Mouse (Mus musculus): ENCODE results near the gene Hcar2.

The Hcar2 gene

GRCm38 (mm10) chr5:123865365-123865764 is at the start of gene Hcar2:
Hcar2 (minus strand) TSS chr5:123865499.
- no peak for DNase-seq (ENCODE audit: low read depth, low spot score)

GRCm38 (mm10) chr5:123914852-123915251 is 49.6 kb upstream of the Hcar2 start:
- DNase-seq (ENCODE audit: low read depth, low spot score), result no peak

DNA sequence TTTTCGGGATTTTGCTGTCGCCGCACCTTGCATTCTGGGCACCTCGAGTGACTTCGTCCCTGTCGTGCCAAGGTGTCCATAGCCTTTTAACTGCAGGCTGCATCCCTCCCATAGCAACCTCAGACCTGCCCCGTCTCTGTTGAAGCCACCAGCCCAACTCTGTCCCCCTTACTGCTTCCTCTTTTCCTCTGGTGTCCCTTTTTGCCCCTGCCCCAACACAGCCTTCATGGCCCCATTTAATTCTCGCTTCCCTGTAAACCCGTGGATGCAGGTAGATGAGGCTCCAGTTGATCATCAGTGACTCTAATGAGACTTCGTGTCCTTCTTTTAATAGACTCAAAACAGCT is 42.3 kb upstream of the Hcar2 start:
- DNase-seq (ENCODE audit: low read depth, low spot score), result no peak

DNA sequence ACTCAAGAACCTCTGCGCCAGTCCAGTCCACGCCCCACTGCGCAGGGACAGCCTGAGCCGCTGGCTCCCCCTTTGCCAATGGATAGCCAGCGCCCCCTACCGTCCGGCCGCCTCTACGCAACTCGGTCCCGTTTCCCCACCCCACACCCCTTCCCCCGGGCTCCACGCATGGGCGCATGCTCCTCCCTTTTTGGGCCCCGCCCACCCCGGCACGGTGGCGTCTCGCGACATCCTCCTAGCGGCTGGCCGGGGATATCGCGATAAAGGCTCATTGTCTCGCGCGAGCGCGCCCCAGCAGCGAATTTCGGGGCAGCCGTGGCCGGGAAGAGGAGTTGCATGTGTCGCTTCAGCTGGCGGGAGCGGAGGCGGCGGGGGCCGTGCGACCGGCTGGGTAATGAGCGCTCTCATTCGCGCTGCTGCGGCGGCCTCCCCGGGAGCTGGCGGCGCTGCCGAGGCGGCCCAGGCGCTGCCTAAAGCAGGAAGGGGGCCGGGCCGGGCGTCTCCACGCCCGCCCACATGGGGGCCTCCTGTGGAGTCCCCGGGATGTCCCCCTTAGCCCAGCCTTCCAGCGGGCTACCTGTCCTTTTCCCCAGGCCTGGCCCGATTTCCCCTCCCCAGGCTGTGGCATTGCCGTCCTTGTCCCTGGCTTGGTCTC is 41.8 kb upstream of the Hcar2 start, which contains the start of gene Denr:
Gene Denr, plus strand, starts transcription at position 200 of the 655 bp plus-strand sequence.
- DNase-seq (ENCODE audit: low read depth, low spot score), result peak; percentile 92

GRCm38 (mm10) chr5:123906146-123906975 is 41.1 kb upstream of the Hcar2 start:
- no peak for DNase-seq (ENCODE audit: low read depth, low spot score)

DNA sequence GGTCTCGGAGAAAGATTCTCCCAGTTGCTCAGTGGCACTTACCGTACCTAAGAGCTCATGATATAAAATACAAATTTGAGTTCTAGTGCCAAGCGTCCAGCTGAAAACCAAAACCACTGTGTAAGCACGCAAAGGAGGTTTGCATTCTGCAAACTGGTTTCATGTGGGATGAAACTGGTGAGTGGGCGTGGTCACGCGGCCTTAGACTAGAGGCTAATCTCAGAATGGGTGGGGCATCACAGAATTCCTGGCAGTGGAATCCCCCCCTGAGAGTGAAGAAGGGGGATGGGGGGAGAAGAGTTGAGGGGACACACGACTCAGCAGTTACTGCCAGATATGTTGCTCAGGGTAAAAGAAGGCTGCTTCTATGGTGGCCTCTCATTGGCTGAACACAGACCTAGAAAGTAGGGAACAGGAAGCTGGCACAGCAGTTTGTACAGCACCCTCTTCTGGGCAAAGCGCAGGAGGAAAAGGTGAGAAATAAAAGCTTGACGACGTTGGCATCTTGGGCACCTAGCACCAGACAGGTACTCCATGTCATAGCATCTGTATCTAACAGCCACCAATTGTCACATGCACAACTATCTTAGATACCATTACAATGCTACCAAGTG is 38.9 kb upstream of the Hcar2 start:
- DNase-seq (ENCODE audit: low read depth, low spot score), result no peak

- DNase-seq (ENCODE audit: low read depth, low spot score), result no peak
These were observed 32.1 kb upstream of the Hcar2 start for GRCm38 (mm10) chr5:123897352-123897751.

DNA sequence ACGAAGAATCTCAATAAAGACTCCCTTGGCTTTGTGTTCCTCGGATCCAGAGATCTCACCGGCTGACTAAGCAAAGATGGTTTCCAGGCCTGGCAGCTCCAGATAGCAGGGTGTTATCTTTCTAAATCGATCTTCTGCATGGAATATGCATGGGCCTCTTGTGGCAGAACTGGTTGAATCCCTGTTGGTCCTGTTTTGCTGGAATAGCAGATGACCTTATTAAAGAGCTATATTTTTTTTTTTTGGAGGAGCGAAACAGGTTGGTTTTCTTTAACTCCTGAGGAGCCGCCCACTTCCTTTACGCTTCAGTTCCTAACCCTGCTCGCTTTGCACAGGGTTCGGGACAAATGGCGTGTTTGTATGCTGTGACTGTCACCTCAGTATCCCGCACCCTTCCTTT is 31.1 kb upstream of the Hcar2 start:
- no peak for DNase-seq (ENCODE audit: low read depth, low spot score)

DNA sequence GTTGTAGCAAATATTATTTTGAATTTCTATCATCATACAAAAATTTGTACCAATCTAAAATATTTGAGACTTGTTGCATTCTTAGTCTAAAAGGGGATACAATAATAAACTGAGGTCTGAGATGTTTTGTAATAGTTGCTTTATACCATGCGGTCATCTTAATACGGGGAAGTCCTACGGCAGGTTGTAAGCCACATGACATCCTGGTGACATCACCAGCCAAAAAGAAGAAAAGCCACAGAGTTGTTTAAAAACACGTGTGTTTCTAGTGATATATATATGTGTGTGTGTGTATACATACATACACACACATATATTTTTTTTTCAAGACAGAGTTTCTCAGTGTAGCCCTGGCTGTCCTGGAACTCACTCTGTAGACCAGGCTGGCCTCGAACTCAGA is 28.2 kb upstream of the Hcar2 start:
- DNase-seq (ENCODE audit: low read depth, low spot score), result no peak

DNA sequence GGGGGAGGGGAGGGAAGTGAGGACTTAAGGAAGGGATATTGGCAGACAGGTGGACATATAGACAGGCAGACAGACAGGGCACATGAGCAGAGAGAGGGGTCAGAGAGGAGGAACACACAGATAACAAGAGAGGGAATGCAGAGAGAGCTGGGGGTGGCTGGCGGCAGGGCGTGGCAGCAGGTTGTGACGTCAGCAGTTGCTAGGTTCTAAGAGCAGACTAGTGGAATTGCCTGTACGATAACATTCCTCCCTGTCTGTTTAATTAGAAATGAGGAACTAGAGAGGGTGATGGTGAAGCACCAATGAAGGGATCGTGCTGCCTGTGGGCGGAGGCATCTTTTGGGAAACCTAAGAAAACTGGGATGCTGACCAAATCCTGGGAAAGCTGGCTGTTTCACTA is 26.4 kb upstream of the Hcar2 start:
- no peak for DNase-seq (ENCODE audit: low read depth, low spot score)

DNA sequence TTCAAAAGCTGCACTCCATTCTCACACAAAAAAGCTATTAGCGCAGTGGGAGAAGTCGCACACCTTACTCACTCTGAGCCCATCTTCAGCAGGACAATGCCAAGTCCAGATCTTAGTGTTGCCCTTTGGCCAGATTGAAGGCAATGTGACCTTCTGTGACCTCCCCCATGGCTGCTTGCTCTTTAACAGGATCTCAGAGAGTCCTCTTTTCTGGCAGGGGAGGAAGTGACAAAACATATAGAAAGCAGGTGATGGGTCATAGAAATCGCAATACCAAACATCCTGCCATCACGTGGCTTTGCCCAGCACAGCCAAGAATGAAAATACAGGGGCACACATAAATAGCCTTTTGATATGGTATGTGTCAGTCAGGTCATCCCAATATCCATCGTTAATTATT is 25.7 kb upstream of the Hcar2 start:
- no peak for DNase-seq (ENCODE audit: low read depth, low spot score)

DNA sequence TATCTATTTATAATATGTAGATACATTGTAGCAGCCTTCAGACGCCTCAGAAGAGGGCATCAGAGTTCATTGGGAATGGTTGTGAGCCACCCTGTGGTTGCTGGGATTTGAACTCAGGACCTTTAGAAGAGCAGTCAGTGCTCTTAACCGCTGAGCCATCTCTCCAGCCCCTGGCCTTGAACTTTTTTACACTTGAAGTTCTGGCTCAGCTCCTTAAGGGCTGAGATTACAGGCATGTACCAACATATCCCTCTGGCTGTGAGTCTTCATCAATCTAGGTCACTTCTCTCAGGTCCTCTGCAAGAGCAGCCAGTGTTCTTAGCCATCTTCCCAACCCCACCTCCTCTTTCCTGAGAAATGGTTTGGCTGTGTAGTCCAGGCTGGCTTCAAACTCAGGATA is 25.0 kb upstream of the Hcar2 start:
- DNase-seq (ENCODE audit: low read depth, low spot score), result no peak

- DNase-seq (ENCODE audit: low read depth, low spot score), result no peak
These were observed 21.1 kb upstream of the Hcar2 start for GRCm38 (mm10) chr5:123886365-123886764.

DNA sequence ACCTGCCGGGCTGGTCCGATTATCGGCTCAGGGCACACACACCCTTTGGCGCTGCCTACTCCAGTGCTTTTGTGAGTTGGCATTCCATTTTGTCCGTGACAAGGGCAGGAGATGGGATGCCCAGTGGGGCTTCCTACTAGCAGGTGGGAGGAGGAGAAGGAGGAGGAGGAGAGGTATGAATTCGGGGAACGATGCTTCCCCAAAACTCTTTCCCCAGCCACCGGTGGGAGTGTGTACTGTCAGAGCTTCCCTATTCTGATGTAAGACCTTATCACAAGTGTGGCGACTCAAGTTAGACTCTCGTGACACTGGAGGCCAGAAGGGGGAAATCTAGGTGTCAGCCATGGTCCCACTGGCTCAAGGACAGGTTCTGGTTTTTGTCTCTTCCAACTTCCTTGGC is 19.0 kb upstream of the Hcar2 start:
- DNase-seq (ENCODE audit: low read depth, low spot score), result no peak

DNA sequence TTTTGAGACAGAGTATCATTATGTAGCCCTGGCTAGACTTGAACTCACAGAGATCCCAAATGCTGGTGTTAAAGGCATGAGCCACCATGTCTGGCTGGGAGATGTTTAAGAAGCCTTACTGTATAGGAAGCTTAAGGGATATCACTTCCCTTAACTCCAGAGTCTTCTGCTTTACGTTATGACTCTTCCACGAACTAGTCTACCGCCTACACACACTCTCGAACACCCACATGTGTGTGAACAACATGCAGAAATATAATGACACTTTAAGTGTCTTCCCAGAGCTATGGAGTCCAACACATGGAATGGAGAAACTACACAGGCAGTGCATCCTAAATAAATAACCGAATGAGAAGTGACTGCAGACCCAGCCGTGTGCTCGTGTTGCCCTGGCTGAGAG is 18.6 kb upstream of the Hcar2 start:
- DNase-seq (ENCODE audit: low read depth, low spot score), result no peak

DNA sequence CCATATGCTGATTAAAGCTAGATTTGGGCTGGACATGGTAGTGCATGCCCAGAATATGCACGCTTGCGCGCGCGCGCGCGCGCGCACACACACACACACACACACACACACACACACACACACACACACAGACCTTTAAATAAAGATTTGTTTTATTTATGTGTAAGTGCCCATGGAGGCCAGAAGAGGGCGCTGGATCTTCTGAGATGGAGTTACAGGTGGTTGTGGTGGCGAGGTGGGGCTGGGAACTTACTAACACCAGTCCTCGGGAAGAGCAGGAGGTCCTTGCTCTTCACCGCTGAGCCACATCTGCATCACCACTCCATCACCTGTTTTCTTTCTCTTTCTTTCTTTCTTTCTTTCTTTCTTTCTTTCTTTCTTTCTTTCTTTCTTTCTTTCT is 15.5 kb upstream of the Hcar2 start:
- DNase-seq (ENCODE audit: low read depth, low spot score), result no peak

DNA sequence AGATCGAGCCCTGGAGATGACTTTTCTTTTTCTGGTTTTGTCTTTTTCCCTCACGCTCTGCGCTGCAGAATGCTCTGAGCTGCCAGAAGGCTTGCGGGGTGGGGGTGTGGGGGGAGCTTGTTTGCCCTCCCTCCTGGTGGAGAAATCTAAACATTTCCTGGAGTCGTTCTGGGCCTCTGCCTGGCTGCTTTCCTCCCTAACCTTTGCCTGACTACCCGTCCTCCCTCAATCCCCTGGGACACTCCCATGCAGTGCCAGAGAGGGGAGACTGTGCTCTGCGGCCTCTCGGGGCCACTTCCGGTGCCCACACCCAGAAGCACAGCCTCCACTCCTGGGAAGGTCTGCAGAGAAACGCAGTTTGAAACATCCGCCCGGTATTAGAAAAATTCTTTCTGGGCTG is 14.6 kb upstream of the Hcar2 start, which contains the start of gene Hcar1:
Gene Hcar1, minus strand, starts transcription at position 93 of the 400 bp plus-strand sequence.
- no peak for DNase-seq (ENCODE audit: low read depth, low spot score)

DNA sequence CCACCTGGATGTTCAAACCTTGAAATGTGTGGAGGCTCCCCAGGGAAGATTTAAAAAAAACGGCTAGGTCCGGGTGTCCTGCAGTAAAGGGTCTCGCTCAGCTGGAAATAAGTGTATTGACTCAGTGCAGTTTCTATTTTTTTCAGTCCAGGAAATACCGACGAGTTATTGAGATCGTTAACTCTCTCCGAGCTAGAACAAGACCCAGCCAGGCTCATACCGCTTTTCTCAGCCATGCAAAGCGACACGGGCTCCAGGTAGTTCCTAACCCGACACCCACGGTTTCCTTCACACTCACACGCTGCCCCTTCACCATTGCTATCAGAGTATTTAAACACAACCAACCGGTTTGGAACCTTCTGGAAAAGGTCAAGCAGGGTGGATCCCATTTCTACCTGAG is 12.8 kb upstream of the Hcar2 start:
- no peak for DNase-seq (ENCODE audit: low read depth, low spot score)

- no peak for DNase-seq (ENCODE audit: low read depth, low spot score)
These were observed 8.9 kb upstream of the Hcar2 start for GRCm38 (mm10) chr5:123874177-123874576.

- no peak for DNase-seq (ENCODE audit: low read depth, low spot score)
These were observed 4.3 kb upstream of the Hcar2 start for GRCm38 (mm10) chr5:123869615-123870014.

- DNase-seq (ENCODE audit: low read depth, low spot score), result no peak
These were observed 1.2 kb upstream of the Hcar2 start for GRCm38 (mm10) chr5:123866457-123866856.

DNA sequence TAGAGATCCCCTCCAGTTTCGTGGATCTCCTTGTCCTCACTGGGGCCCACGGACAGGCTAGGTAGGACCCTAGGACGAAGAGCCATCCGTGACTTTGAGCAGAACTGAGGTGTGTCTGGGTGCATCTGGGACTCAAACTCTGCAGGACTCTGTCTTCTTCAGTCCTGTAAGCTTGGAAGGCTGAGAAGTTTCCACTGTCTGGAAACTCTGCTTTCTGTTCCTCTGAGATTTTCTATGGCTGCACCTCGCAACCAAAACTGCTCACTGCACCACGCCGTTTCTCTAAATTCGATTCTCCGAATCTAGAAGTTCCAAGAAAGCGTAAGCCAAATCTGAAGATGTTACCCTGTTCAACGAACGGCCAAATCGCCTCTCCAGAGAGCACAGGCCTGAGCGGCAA is 1.4 kb downstream of the Hcar2 start:
- no peak for DNase-seq (ENCODE audit: low read depth, low spot score)

Data from brain, embryonic 18.5 days (tissue).